Mouse (Mus musculus): ENCODE data around the gene Ankrd24. TPM values are rescaled to one million over a fixed set of nuclear protein-coding genes. Genes with fewer than 3 reads are reported as not detected.

Ankrd24 gene
- total RNA-seq (2014; fragmentation: Nextera tagmentation) (7.7 and 10.4 TPM in 2 replicates), total RNA-seq (2017) (2.1 and 3.0 TPM in 2 replicates)

DNA sequence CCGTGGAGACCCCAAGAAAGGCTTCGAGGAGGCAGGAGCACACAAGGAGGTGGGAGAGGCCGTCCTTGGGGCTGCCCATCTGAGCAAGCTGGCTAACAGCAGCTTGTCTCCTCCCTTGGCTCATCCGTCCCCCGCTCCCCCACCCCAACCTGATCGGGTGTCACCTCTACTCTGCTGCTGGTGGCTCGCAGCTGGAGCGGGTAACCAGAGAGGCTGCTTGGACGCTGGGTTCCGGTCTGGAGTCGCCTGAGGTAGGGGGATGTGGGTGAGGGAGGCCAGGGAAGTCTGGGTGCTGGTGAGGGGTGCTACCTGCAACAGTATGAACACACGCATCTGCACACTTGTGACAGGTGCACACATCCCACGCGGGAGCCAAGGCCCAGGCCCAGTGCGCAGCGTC is at the start of gene Ankrd24:
Gene Ankrd24, plus strand, starts transcription at position 151 of the 400 bp plus-strand sequence.
- no peak for ATAC-seq (replicated peaks; ENCODE audit: low FRiP score, low TSS enrichment, poor library complexity, severe bottlenecking)

GRCm38 (mm10) chr10:81579967-81580366 is 48.4 kb upstream of the Ankrd24 start:
- ATAC-seq (replicated peaks; ENCODE audit: low FRiP score, low TSS enrichment, poor library complexity, severe bottlenecking), result no peak

GRCm38 (mm10) chr10:81580441-81581070 is 47.8 kb upstream of the Ankrd24 start:
- peak; percentile 51 for ATAC-seq (replicated peaks; ENCODE audit: low FRiP score, low TSS enrichment, poor library complexity, severe bottlenecking)

DNA sequence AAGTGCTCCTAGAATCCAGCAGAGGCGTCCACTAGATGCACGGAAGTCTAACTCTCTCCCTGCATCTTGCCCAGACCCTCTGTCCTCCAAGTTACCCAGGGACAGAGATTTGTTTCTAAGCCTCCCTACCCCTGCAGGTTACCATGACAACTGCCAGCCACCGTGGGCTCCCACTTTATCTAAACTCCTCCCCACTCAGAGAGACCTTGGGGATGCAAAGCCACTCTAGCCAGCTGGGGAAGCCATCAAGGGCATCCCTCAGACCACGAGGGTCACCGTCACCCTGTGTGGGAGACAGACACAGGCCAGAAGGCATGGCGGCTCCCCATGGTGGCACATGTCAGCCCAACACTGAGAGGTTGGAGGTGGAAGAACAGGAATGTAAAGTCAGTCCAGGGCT is 45.0 kb upstream of the Ankrd24 start:
- no peak for ATAC-seq (replicated peaks; ENCODE audit: low FRiP score, low TSS enrichment, poor library complexity, severe bottlenecking)

GRCm38 (mm10) chr10:81588739-81589138 is 39.6 kb upstream of the Ankrd24 start:
- ATAC-seq (replicated peaks; ENCODE audit: low FRiP score, low TSS enrichment, poor library complexity, severe bottlenecking), result no peak

DNA sequence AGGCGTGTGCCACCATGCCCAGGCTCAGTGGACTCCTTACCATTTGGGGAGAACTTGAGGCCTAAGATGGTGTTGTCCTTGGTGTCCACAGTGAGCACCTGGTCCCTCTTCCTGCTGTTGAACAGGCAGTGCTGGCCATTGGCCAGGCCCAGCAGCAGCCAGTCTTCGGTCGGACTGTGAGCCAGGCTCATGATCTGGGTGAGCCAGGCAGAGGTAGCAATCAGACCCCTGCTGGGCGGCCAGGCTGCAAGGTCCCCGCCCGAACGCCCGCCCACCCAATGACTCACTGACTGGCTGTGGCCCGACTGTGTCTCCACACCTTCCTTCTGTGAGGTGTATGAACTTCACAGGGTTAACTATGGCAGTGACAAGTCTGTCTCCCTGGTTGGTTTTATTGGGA is 36.5 kb upstream of the Ankrd24 start:
- no peak for ATAC-seq (replicated peaks; ENCODE audit: low FRiP score, low TSS enrichment, poor library complexity, severe bottlenecking)

DNA sequence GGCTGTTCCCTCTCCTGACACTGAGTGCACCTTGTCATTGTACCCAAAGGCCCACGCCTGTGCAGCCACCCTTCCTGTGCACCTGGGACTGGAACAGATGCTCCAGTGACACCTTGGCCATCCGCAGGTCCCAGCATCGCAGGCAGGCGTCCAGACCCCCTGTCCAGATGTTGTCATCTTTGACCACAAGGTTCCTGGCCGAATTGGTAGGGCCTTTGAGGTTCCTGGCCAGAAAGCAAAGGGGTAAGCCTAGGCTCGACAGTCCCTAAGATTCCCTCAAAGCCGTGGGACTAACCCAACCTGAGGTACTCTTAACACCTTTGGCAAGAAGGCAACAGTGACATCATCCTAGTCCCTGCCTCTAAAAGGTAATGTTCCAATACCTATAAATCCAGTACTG is 35.7 kb upstream of the Ankrd24 start:
- ATAC-seq (replicated peaks; ENCODE audit: low FRiP score, low TSS enrichment, poor library complexity, severe bottlenecking), result no peak

DNA sequence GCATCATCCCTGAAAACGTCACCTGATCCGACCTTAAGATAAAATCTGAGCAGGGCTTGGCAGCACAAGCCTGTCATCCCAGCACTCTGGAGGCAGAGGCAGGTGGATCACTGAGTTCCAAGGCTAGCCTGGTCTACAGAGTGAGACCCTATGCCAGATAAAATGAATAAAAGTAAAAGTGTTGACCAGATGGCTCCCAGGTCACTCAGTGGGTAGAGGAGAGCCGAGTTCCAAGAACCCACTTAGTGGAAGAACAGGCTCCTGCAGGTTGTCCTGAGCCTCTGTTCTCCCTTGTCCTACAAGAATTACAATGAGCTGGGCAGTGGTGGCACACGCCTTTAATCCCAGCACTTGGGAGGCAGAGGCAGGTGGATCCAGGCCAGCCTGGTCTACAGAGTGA is 35.1 kb upstream of the Ankrd24 start:
- ATAC-seq (replicated peaks; ENCODE audit: low FRiP score, low TSS enrichment, poor library complexity, severe bottlenecking), result no peak

DNA sequence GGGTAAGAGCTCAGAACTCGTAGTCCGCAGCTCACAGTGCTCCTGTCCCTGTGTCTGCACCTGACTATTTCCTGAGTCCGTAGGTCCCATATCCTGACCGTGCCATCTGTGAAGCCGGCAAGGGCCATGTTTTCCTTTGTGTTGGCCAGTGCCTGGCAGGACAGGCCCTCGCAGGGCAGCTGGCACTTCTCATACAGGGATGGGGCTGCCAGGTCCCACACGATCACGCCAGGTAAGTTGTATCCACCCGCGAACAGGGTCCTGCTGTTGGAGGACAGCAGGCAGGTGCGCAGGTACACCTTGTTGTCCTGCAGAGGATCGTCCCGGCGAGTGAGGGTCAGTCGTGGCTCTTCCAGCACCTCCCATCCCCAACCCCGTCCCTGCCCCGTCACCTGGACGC is 34.4 kb upstream of the Ankrd24 start:
- no peak for ATAC-seq (replicated peaks; ENCODE audit: low FRiP score, low TSS enrichment, poor library complexity, severe bottlenecking)

- ATAC-seq (replicated peaks; ENCODE audit: low FRiP score, low TSS enrichment, poor library complexity, severe bottlenecking), result no peak
Observed at GRCm38 (mm10) chr10:81595599-81595998, 32.7 kb upstream of the Ankrd24 start.

DNA sequence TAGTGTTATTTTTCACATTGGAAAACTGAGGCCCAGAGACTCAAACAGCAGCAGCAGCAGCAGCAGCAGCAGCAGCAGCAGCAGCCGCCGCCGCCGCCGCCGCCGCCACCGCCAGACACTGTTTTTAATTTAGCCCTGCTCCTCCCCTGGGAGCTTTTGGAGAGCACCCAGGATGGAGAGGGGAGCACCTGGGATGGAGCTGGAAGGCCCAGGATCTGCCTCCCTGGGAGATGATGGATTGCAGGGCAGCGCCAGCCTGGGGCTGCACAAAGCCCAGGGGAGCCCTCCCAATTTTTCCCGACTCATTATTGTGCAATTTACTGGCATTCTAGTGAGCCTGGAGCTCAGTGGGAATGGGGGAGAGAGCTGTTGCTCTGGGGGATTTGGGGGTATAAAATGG is 31.7 kb upstream of the Ankrd24 start:
- no peak for ATAC-seq (replicated peaks; ENCODE audit: low FRiP score, low TSS enrichment, poor library complexity, severe bottlenecking)

- ATAC-seq (replicated peaks; ENCODE audit: low FRiP score, low TSS enrichment, poor library complexity, severe bottlenecking), result no peak
Observed at GRCm38 (mm10) chr10:81597137-81597950, 31.0 kb upstream of the Ankrd24 start.

- ATAC-seq (replicated peaks; ENCODE audit: low FRiP score, low TSS enrichment, poor library complexity, severe bottlenecking), result no peak
Observed at GRCm38 (mm10) chr10:81598342-81598741, 30.0 kb upstream of the Ankrd24 start.

DNA sequence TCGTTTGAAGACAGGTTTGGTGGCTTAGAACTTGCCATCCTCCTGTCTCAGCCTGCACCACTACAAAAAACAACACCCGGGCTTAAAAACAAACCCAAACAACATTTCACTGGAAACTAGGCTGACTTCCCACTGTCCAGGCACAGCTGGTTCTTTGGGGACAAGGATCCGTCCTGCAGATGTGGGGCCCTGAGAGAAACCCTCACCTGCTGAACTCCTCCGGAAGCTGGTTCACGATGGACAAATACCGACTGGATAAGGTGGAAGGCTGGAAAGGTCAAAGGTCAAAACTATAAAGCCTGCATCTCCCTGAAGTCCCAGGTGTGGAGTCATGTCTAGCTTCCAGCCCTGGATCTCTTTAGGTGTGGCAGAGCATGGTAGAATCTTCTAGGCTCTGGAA is 29.5 kb upstream of the Ankrd24 start:
- no peak for ATAC-seq (replicated peaks; ENCODE audit: low FRiP score, low TSS enrichment, poor library complexity, severe bottlenecking)

GRCm38 (mm10) chr10:81599630-81600029 is 28.7 kb upstream of the Ankrd24 start:
- no peak for ATAC-seq (replicated peaks; ENCODE audit: low FRiP score, low TSS enrichment, poor library complexity, severe bottlenecking)

DNA sequence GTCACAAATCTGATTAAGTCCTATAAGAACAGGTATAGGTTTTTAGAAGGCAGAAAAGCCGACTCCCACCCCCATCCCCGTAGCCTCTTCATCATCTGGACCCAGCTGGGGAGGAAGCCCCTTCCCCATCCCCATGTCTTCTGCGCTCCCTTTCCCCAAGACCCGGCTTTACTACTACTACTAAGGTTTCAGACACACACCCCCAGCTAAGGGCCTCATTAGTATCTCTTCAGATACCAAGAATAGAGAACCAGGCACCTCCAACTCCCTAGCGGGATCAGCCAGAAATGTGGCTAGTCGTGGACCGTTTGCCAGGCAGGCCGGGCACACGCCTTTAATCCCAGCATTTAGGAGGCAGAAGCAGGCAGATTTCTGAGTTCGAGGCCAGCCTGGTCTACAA is 28.2 kb upstream of the Ankrd24 start:
- no peak for ATAC-seq (replicated peaks; ENCODE audit: low FRiP score, low TSS enrichment, poor library complexity, severe bottlenecking)

- ATAC-seq (replicated peaks; ENCODE audit: low FRiP score, low TSS enrichment, poor library complexity, severe bottlenecking), result peak; percentile 84
Observed at GRCm38 (mm10) chr10:81600738-81601203, 27.6 kb upstream of the Ankrd24 start, which contains the start of gene Tle6. Gene Tle6 (minus strand): TSS chr10:81601073.

GRCm38 (mm10) chr10:81601396-81601905 is 26.9 kb upstream of the Ankrd24 start:
- no peak for ATAC-seq (replicated peaks; ENCODE audit: low FRiP score, low TSS enrichment, poor library complexity, severe bottlenecking)

GRCm38 (mm10) chr10:81602741-81603151 is 25.6 kb upstream of the Ankrd24 start:
- ATAC-seq (replicated peaks; ENCODE audit: low FRiP score, low TSS enrichment, poor library complexity, severe bottlenecking), result peak; percentile 25

Data from megakaryocyte-erythroid progenitor cell, adult 5-6 weeks (primary cell).